Mouse (Mus musculus) stomach, postnatal 0 days (tissue): ENCODE measurements at regions not wholly inside any gene's neighbourhood (a gene's known extent, or its start where the extent isn't known, plus 50 kb on each side); places are given as distances from the start of the nearest gene placed in this dataset.

Experiments
- CTCF ChIP-seq: IDR thresholded peaks from 2 replicates; pipeline ENCODE4 v1.5.1; 2016; ENCODE audit warnings: antibody characterized with exemption, low read depth, mild to moderate bottlenecking, moderate library complexity
- EP300 ChIP-seq: optimal IDR thresholded peaks from 2 replicates; pipeline ENCODE3; 2016; ENCODE audit warnings: antibody characterized with exemption

DNA sequence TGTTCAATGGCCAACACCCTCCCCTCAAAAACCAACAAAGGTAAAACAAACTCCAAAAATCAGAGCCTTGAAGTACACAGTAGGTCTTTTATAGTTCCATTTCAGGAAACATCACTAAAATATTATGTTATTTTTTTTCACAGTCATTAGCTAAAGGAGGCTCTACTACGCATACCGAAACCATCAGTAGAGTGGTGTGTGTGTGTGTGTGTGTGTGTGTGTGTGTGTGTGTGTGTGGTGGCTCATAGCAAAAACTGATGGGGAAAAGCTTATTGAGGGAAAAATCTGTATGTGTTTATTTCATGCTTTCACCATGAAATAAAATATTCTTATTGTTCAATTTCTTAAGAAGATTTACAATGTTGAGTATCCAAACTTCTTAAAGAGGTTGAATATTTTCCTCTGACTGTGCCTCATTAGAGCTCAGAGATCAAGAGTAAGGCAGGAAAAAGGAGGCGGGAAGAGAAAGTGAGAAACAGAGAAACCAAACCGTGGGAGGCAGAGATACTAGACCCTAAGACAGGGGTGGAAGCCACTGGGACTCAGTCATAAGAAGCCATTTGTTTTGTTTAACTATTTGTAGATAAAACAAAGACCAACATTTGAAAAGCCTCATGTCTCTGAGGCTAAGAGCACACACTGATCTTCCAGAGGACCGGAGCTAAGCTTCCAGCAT, 159.6 kb downstream of the Icos start:
- TF ChIP-seq EP300 (no peak), CTCF (no peak)
